Mouse (Mus musculus) CH12.LX (cell line): ENCODE measurements around the gene Ubqln1. TPM values are rescaled to one million over a fixed set of nuclear protein-coding genes. Genes with fewer than 3 reads are reported as not detected.

Source experiments
- DNase-seq: peaks from one replicate; pipeline ENCODE4 v3.0.0-alpha.2; 2013; ENCODE audit errors: extremely low read depth
- H3K27ac ChIP-seq: 2 replicates; pipeline ENCODE4 v1.5.1; 2012; ENCODE audit warnings: low read depth, mild to moderate bottlenecking, control low read depth, moderate library complexity; ENCODE audit not compliant: insufficient read depth
- H3K27me3 ChIP-seq: replicated peaks from 2 replicates; pipeline ENCODE3; 2012; ENCODE audit warnings: inconsistent platforms
- H3K36me3 ChIP-seq, 2 experiments: replicated peaks in 1 of 2; 2 replicates each; pipeline versions ENCODE3 to v1.6.1; 2012; ENCODE audit warnings: inconsistent platforms in 1 of 2, low read length in 1 of 2, mild to moderate bottlenecking in 1 of 2, mixed read lengths in 1 of 2, moderate library complexity in 1 of 2; ENCODE audit not compliant: control insufficient read depth in 1 of 2, insufficient read depth in 1 of 2
- H3K4me1 ChIP-seq, 2 experiments: 2 replicates each; pipeline ENCODE4 v1.6.1; 2012; ENCODE audit warnings: inconsistent platforms in 1 of 2, moderate library complexity in 1 of 2; ENCODE audit not compliant: insufficient read depth in 2 of 2, control insufficient read depth in 1 of 2
- H3K4me2 ChIP-seq: 2 replicates; pipeline ENCODE4 v1.6.1; 2012; ENCODE audit warnings: low read depth, mild to moderate bottlenecking, control low read depth; ENCODE audit not compliant: poor library complexity, insufficient read depth, severe bottlenecking
- H3K4me3 ChIP-seq, 3 experiments: fragments of 150-350 bp in 1 of 3; sonication (generic) in 1 of 3; replicated peaks in 1 of 3; 2 replicates each; pipeline versions ENCODE3 to v1.5.1; 2011 to 2012; ENCODE audit warnings: low read depth in 2 of 3, low read length in 2 of 3, mild to moderate bottlenecking in 2 of 3, moderate library complexity in 2 of 3, control low read depth in 1 of 3, improper control_type of control experiment in 1 of 3, inconsistent platforms in 1 of 3, mixed read lengths in 1 of 3; ENCODE audit not compliant: poor library complexity in 1 of 3
- H3K79me2 ChIP-seq: replicated peaks from 2 replicates; pipeline ENCODE4 v1.6.1; 2012; ENCODE audit warnings: mild to moderate bottlenecking, moderate library complexity; ENCODE audit not compliant: control insufficient read depth, poor library complexity, insufficient read depth, severe bottlenecking; ENCODE audit errors: extremely low read depth
- H3K9ac ChIP-seq: 2 replicates; pipeline ENCODE4 v1.6.1; 2012; ENCODE audit warnings: low read depth, mild to moderate bottlenecking, control low read depth, moderate library complexity; ENCODE audit not compliant: insufficient read depth
- H3K9me3 ChIP-seq: replicated peaks from 2 replicates; pipeline ENCODE3; 2012; ENCODE audit warnings: low read length, inconsistent platforms, mixed read lengths
- BHLHE40 ChIP-seq: IDR thresholded peaks from 2 replicates; pipeline ENCODE4 v1.6.1; 2011; ENCODE audit warnings: mild to moderate bottlenecking, low read depth, low read length, improper control_type of control experiment
- CHD1 ChIP-seq: IDR thresholded peaks from 2 replicates; pipeline ENCODE4 v1.6.1; 2012; ENCODE audit warnings: low read depth, low read length, improper control_type of control experiment, inconsistent platforms
- CHD2 ChIP-seq: IDR thresholded peaks from 2 replicates; pipeline ENCODE4 v1.6.1; 2011; ENCODE audit warnings: low read length, improper control_type of control experiment
- CTCF ChIP-seq, 2 experiments: IDR thresholded peaks in 1 of 2; conservative IDR thresholded peaks in 1 of 2; 2 replicates each; pipeline ENCODE4 v1.5.1; 2011 to 2012; ENCODE audit warnings: low read depth in 2 of 2, low read length in 2 of 2, improper control_type of control experiment in 1 of 2, inconsistent platforms in 1 of 2, mild to moderate bottlenecking in 1 of 2, moderate library complexity in 1 of 2
- E2F4 ChIP-seq: IDR thresholded peaks from 2 replicates; pipeline ENCODE4 v1.6.1; 2011; ENCODE audit warnings: low read depth, low read length, improper control_type of control experiment; ENCODE audit not compliant: insufficient replicate concordance
- ELF1 ChIP-seq: IDR thresholded peaks from 2 replicates; pipeline ENCODE4 v1.6.1; 2014; ENCODE audit warnings: low read depth, mild to moderate bottlenecking, inconsistent platforms, low read length, improper control_type of control experiment
- EP300 ChIP-seq: IDR thresholded peaks from 2 replicates; pipeline ENCODE4 v1.6.1; 2011; ENCODE audit warnings: low read length, improper control_type of control experiment
- GABPA ChIP-seq: IDR thresholded peaks from 2 replicates; pipeline ENCODE4 v1.6.1; 2012; ENCODE audit warnings: low read depth, low read length, improper control_type of control experiment, inconsistent platforms; ENCODE audit not compliant: insufficient replicate concordance
- HCFC1 ChIP-seq: IDR thresholded peaks from 2 replicates; pipeline ENCODE4 v1.6.1; 2012; ENCODE audit warnings: low read depth, mild to moderate bottlenecking, inconsistent platforms, low read length, improper control_type of control experiment
- IRF4 ChIP-seq: IDR thresholded peaks from 2 replicates; pipeline ENCODE4 v1.6.1; 2014; ENCODE audit warnings: low read depth, mild to moderate bottlenecking, inconsistent platforms, low read length, improper control_type of control experiment
- JUN ChIP-seq: IDR thresholded peaks from 2 replicates; pipeline ENCODE4 v1.6.1; 2011; ENCODE audit warnings: low read depth, mild to moderate bottlenecking, low read length, improper control_type of control experiment, moderate library complexity; ENCODE audit not compliant: insufficient read depth
- JUND ChIP-seq: conservative IDR thresholded peaks from 2 replicates; pipeline ENCODE4 v1.6.1; 2011; ENCODE audit warnings: low read depth, low read length, improper control_type of control experiment
- KAT2A ChIP-seq: IDR thresholded peaks from 2 replicates; pipeline ENCODE4 v1.6.1; 2012; ENCODE audit warnings: low read length, improper control_type of control experiment, inconsistent platforms; ENCODE audit not compliant: insufficient replicate concordance
- MAFK ChIP-seq: IDR thresholded peaks from 2 replicates; pipeline ENCODE4 v1.6.1; 2011; ENCODE audit warnings: low read length, improper control_type of control experiment; ENCODE audit not compliant: insufficient replicate concordance
- MAX ChIP-seq: IDR thresholded peaks from 2 replicates; pipeline ENCODE4 v1.6.1; 2011; ENCODE audit warnings: low read length, improper control_type of control experiment
- MAZ ChIP-seq: IDR thresholded peaks from 2 replicates; pipeline ENCODE4 v1.6.1; 2012; ENCODE audit warnings: low read depth, mild to moderate bottlenecking, inconsistent platforms, low read length, improper control_type of control experiment, moderate library complexity
- MEF2A ChIP-seq: IDR thresholded peaks from 2 replicates; pipeline ENCODE4 v1.6.1; 2014; ENCODE audit warnings: low read depth, mild to moderate bottlenecking, inconsistent platforms, low read length, improper control_type of control experiment, borderline replicate concordance
- MXI1 ChIP-seq: IDR thresholded peaks from 2 replicates; pipeline ENCODE4 v1.6.1; 2011; ENCODE audit warnings: mild to moderate bottlenecking, low read depth, low read length, improper control_type of control experiment
- NELFE ChIP-seq: IDR thresholded peaks from 2 replicates; pipeline ENCODE4 v1.6.1; 2011; ENCODE audit warnings: low read depth, low read length, improper control_type of control experiment
- NRF1 ChIP-seq: IDR thresholded peaks from 2 replicates; pipeline ENCODE4 v1.6.1; 2014; ENCODE audit warnings: low read depth, mild to moderate bottlenecking, inconsistent platforms, low read length, improper control_type of control experiment, moderate library complexity
- PAX5 ChIP-seq: IDR thresholded peaks from 2 replicates; pipeline ENCODE4 v1.6.1; 2012; ENCODE audit warnings: low read length, inconsistent platforms, mixed read lengths
- POLR2A ChIP-seq: IDR thresholded peaks from 2 replicates; pipeline ENCODE4 v1.6.1; 2011; ENCODE audit warnings: low read depth, mild to moderate bottlenecking, improper control_type of control experiment, low read length
- POLR2AphosphoS2 ChIP-seq: IDR thresholded peaks from 2 replicates; pipeline ENCODE4 v1.6.1; 2011; ENCODE audit warnings: low read depth, low read length, improper control_type of control experiment
- RAD21 ChIP-seq: IDR thresholded peaks from 2 replicates; pipeline ENCODE4 v1.6.1; 2011; ENCODE audit warnings: low read depth, mild to moderate bottlenecking, low read length, improper control_type of control experiment, moderate library complexity
- RCOR1 ChIP-seq: conservative IDR thresholded peaks from 2 replicates; pipeline ENCODE4 v1.6.1; 2012; ENCODE audit warnings: low read depth, mild to moderate bottlenecking, inconsistent platforms, low read length, improper control_type of control experiment
- SIN3A ChIP-seq: IDR thresholded peaks from 2 replicates; pipeline ENCODE4 v1.6.1; 2012; ENCODE audit warnings: low read length, improper control_type of control experiment, inconsistent platforms
- TCF12 ChIP-seq: IDR thresholded peaks from 2 replicates; pipeline ENCODE4 v1.6.1; 2014; ENCODE audit warnings: low read depth, mild to moderate bottlenecking, inconsistent platforms, low read length, improper control_type of control experiment
- UBTF ChIP-seq: IDR thresholded peaks from 2 replicates; pipeline ENCODE4 v1.6.1; 2012; ENCODE audit warnings: low read depth, mild to moderate bottlenecking, inconsistent platforms, low read length, improper control_type of control experiment, moderate library complexity
- USF1 ChIP-seq: IDR thresholded peaks from 2 replicates; pipeline ENCODE4 v1.6.1; 2014; ENCODE audit warnings: low read depth, mild to moderate bottlenecking, inconsistent platforms, low read length, improper control_type of control experiment
- USF2 ChIP-seq: conservative IDR thresholded peaks from 2 replicates; pipeline ENCODE4 v1.6.1; 2011; ENCODE audit warnings: low read depth, low read length, improper control_type of control experiment
- ZC3H11A ChIP-seq: IDR thresholded peaks from 2 replicates; pipeline ENCODE4 v1.6.1; 2012; ENCODE audit warnings: low read depth, mild to moderate bottlenecking, inconsistent platforms, low read length, improper control_type of control experiment
- ZNF384 ChIP-seq: IDR thresholded peaks from 2 replicates; pipeline ENCODE4 v1.6.1; 2012; ENCODE audit warnings: low read depth, low read length, improper control_type of control experiment, inconsistent platforms
- dilution Hi-C: fragments of 300-500 bp; cut with MboI; formaldehyde crosslinking; loops from 2 replicates; pipeline ENCODE4 v1.14.3; 2020; ENCODE audit warnings: low sequenced_read_pairs; ENCODE audit not compliant: extremely low pct_unique_long_range_greater_than_20kb, extremely low pct_ligation_motif_present
- in situ Hi-C: fragments of 300-500 bp; cut with MboI; formaldehyde crosslinking; loops from 3 replicates; pipeline ENCODE4 v1.14.3; 2019; ENCODE audit warnings: low sequenced_read_pairs, low pct_ligation_motif_present, low pct_unique_long_range_greater_than_20kb, mixed read lengths
- polyA plus RNA-seq: library from polyadenylated mRNA; unstranded; fragments of >175 nt; gene quantifications from 2 replicates; pipeline ENCODE4 v1.2.1, GENCODE M21; 2012; ENCODE audit warnings: low read depth; ENCODE audit not compliant: insufficient read length
- total RNA-seq, 2 experiments: library from RNA; depleted of rRNA; stranded (reverse); fragments of 300-350 nt in 1 of 2; fragments of >200 nt in 1 of 2; gene quantifications; 2 replicates each; pipeline ENCODE4 v1.2.3; 2012 to 2014

Gene Ubqln1
- total and polyA plus RNA-seq, 3 experiments = 58.5 to 166 (median 130) TPM

- TF ChIP-seq CHD1 = peak; percentile 32; the same call in 1 of the 2 replicates
- TF ChIP-seq TCF12 = peak; percentile 54; the same call in 1 of the 2 replicates
- TF ChIP-seq UBTF = no peak
- TF ChIP-seq ZNF384 = no peak
- TF ChIP-seq MXI1 = peak; percentile 78; the same call in 1 of the 2 replicates
- TF ChIP-seq GABPA = no peak
- TF ChIP-seq BHLHE40 = peak; percentile 86
- no peak for TF ChIP-seq PAX5
- no peak for TF ChIP-seq USF1
- 0 out of 2 replicates have a peak, but pooled peaks have one; percentile 3 for TF ChIP-seq NRF1
- TF ChIP-seq POLR2AphosphoS2 = no peak
- TF ChIP-seq MAZ = peak; percentile 40; the same call in 1 of the 2 replicates
- peak; percentile 28; the same call in 1 of the 2 replicates for TF ChIP-seq EP300
- TF ChIP-seq MAX = peak; percentile 70
- TF ChIP-seq IRF4 = peak; percentile 42
- TF ChIP-seq USF2 = no peak
- 0 out of 2 replicates have a peak, but pooled peaks have one; percentile 56 for TF ChIP-seq RCOR1
- no peak for TF ChIP-seq POLR2A
- 0 out of 2 replicates have a peak, but pooled peaks have one; percentile 42 for TF ChIP-seq MEF2A
- TF ChIP-seq ZC3H11A = peak; percentile 15; the same call in 1 of the 2 replicates
- no peak for TF ChIP-seq E2F4
Observed at GRCm38 (mm10) chr13:58158099-58158912, 57.1 kb downstream of the Ubqln1 start (continued).

- dilution Hi-C loops = no loop called here
- Histone ChIP-seq H3K36me3 (peaks cover 22 to 30% of the 10 kb centered on the region in 2 experiments), H3K27ac (peak within 1 kb of the TSS; percentile 49), H3K79me2 (peaks cover 5% of the 10 kb centered on the region; the same call in 1 of the 2 replicates), H3K9ac (peak within 1 kb of the TSS; percentile 62), H3K9me3 (peaks cover 17% of the 10 kb centered on the region), H3K4me3 (peak within 1 kb of the TSS; percentile 81 to 99 (median 91)), H3K27me3 (no peaks in the 10 kb centered on the region), H3K4me2 (peak within 1 kb of the TSS; percentile 81), H3K4me1 (peaks cover 0 to 21% of the 10 kb centered on the region in 2 experiments; a peak in 2 of 4 replicates)
- in situ Hi-C loops = loop anchor here (10.0 kb wide), 2 partner anchors 227 to 387 kb away; partner anchors contain the start of gene 2210016F16Rik
- peak; percentile 73 for DNase-seq
- TF ChIP-seq KAT2A (no peak), HCFC1 (no peak), ELF1 (peak; percentile 89), CHD2 (no peak), JUND (no peak), E2F4 (no peak), MEF2A (no peak), POLR2A (peak; percentile 81), JUN (no peak), USF1 (no peak), SIN3A (no peak), RAD21 (no peak), MXI1 (0 out of 2 replicates have a peak, but pooled peaks have one; percentile 2), GABPA (no peak), RCOR1 (no peak), MAZ (no peak), CHD1 (no peak), IRF4 (peak; percentile 38; the same call in 1 of the 2 replicates), CTCF (conservative IDR thresholded peaks at IDR 0.05 in 1 of 2, IDR thresholded peaks at IDR 0.05 in 1 of 2; ENCODE audit: low read depth in 2 of 2, low read length in 2 of 2) (no peak), MAFK (no peak), ZC3H11A (no peak), NELFE (peak; percentile 45; the same call in 1 of the 2 replicates)
Observed at GRCm38 (mm10) chr13:58157447-58158098, 57.9 kb downstream of the Ubqln1 start, which contains the start of gene Idnk. Gene Idnk (plus strand): TSS chr13:58157649.
